Mouse (Mus musculus): ENCODE results near the gene Ndufa11.
A peak's percentile ranks its signal among the peaks of the same experiment; 100 is the strongest.

The Ndufa11 gene

GRCm38 (mm10) chr17:56761991-56762410 lies 44.4 kb downstream of the Ndufa11 start:
- Histone ChIP-seq H3K36me3 (ENCODE audit: control insufficient read depth, insufficient read depth, low read length, poor library complexity, severe bottlenecking) (no peaks in the 10 kb centered on the region), H3K27me3 (ENCODE audit: control insufficient read depth, insufficient read depth, low read length, poor library complexity, severe bottlenecking) (no peaks in the 10 kb centered on the region)
- peak; percentile 94 for DNase-seq (ENCODE audit: low read depth, low spot score)

DNA sequence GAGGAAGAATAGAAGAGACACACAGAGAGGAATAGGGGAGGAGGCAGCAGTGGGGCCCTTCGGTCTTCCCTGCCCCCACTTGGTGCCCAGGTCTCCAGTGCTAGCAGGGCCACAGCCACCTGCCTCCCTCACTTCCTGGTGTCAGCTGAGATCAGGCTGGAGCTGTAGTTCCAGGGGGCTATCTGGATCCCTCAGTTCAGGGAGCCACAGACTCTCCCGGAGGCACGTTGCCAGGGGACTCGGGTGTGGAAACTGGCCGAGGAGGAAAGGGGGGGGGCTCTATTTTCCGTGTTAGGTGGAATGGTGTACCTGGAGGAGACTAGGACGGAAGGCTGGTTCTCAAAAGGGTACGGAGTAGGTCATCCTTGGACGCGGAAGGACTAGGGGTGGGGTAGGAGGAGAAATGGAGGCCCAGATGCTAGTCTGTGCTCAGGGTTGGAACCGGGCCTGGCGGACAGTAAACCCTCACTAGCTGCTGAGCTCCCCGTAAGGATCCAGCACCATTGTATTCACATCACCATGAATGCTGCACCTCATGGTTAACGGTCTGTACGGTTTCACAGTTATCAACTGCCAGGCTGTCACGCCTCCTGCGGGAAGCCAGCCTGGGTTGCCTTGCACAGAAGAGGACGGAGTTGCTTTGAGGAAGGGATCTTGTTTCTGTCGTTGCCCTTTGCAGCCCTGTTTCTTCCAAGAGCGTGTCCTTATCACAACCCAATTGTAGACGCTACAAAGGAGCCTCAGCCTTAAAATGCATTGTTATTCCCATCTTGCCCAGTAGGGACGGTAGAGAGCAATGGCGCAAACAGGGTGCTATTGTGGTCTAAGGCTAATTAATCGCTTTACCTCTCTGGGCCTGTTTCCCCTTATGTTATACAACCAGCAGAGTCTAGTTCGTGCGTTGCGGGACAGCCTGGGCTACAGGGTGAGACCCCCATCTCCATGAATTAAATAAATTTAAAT lies 45.5 kb downstream of the Ndufa11 start:
- Histone ChIP-seq H3K36me3 (ENCODE audit: control insufficient read depth, insufficient read depth, low read length, poor library complexity, severe bottlenecking) (peaks cover 1% of the 10 kb centered on the region; the same call in 1 of the 2 replicates), H3K27me3 (ENCODE audit: control insufficient read depth, insufficient read depth, low read length, poor library complexity, severe bottlenecking) (no peaks in the 10 kb centered on the region)
- peak; percentile 88 for DNase-seq (ENCODE audit: low read depth, low spot score)

DNA sequence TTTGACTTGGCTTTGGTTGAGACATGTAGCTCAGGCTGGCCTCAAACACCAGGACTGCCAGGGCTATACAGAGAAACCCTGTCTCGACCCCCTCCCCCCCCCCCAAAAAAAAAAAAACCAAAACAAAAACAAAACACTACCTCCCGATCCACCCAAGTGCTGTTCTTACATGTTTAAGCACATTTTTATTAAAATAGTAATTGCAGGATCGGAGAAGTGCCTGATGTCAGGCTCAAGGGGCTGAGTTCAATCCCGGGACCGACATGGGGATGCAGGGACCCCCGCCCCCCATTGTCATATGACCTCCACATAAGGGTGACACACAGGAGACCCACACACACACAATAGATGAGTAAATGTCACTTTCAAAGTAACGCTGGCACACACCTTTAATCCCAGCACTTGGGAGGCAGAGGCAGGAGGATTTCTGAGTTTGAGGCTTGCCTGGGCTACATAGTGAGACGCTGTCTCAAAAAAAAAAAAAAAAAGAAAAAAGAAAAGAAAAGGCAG lies 46.2 kb downstream of the Ndufa11 start:
- DNase-seq (ENCODE audit: low read depth, low spot score), result no peak

GRCm38 (mm10) chr17:56764474-56765354 lies 47.1 kb downstream of the Ndufa11 start, which contains the start of gene Dus3l:
Dus3l (plus strand) TSS chr17:56764757.
- peak; percentile 91 for DNase-seq (ENCODE audit: low read depth, low spot score)
- peaks cover 4% of the 10 kb centered on the region for H3K36me3 ChIP-seq (ENCODE audit: control insufficient read depth, insufficient read depth, low read length, poor library complexity, severe bottlenecking)
- no peaks in the 10 kb centered on the region for H3K27me3 ChIP-seq (ENCODE audit: control insufficient read depth, insufficient read depth, low read length, poor library complexity, severe bottlenecking)

More for the DNA sequence above, 46.2 kb downstream of the Ndufa11 start:
- Histone ChIP-seq H3K36me3 (ENCODE audit: control insufficient read depth, insufficient read depth, low read length, poor library complexity, severe bottlenecking) (peaks cover 4% of the 10 kb centered on the region; the same call in 1 of the 2 replicates), H3K27me3 (ENCODE audit: control insufficient read depth, insufficient read depth, low read length, poor library complexity, severe bottlenecking) (no peaks in the 10 kb centered on the region)

- Histone ChIP-seq H3K27me3 (ENCODE audit: control insufficient read depth, insufficient read depth, low read length, poor library complexity, severe bottlenecking) (no peaks in the 10 kb centered on the region), H3K36me3 (ENCODE audit: control insufficient read depth, insufficient read depth, low read length, poor library complexity, severe bottlenecking) (peaks cover 6% of the 10 kb centered on the region)
- DNase-seq (ENCODE audit: low read depth, low spot score), result no peak
Observed at GRCm38 (mm10) chr17:56765431-56765830, 47.9 kb downstream of the Ndufa11 start.

DNA sequence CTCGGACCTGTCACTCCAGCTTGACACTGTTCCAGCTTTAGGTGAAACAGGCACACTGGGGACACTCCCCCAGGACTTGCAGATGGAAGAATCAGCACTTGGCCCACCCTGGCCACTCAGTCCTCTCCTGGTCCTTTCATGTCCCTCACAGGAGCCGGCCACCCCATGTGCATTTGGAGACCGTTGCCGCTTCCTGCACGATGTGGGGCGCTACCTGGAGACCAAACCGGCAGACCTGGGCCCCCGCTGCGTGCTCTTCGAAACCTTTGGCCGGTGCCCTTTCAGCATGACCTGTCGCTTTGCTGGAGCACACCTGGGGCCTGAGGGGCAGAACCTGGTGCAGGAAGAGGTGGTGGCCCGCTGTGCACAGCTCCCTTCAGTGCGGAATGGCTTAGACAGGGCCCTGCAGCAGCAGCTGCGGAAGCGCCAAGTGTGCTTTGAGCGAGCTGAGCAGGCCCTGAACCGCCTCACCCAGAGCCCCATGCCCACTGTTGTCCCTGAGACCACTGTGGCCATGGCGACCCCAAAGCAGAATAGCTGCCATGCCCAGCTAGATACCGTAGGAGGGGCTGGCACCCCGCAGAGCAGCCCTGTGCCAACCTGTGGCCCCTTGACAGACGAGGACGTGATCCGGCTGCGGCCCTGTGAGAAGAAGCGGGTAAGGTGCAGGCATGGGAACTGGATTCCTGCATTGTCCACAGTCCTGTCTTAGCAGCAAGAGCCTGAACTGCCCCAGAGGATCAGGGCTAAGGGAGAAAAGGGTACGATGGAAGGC lies 49.3 kb downstream of the Ndufa11 start:
- peaks cover 7% of the 10 kb centered on the region for H3K36me3 ChIP-seq (ENCODE audit: control insufficient read depth, insufficient read depth, low read length, poor library complexity, severe bottlenecking)
- H3K27me3 ChIP-seq (ENCODE audit: control insufficient read depth, insufficient read depth, low read length, poor library complexity, severe bottlenecking), result no peaks in the 10 kb centered on the region

DNA sequence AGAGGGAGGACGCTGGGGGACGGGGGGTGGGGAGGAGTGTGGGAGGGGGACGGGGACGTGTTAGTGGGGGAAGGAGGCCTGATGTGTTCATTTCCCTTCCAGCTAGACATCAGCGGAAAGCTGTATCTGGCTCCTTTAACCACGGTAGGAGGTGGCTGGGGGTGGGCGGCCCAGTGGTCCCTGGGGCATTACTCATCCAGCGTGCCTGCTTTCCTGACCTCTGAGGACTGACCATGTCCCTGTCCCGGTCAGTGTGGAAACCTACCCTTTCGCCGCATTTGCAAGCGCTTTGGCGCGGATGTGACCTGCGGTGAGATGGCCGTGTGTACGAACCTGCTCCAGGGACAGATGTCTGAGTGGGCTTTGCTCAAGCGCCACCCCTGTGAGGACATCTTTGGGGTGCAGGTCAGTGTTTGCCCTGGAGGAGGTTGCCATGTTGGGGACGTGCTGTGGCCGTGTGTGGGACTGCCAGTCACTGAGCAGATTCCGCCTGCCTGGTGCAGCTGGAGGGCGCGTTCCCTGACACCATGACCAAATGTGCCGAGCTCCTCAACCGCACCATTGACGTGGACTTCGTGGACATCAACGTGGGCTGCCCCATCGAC lies 50.1 kb downstream of the Ndufa11 start:
- Histone ChIP-seq H3K27me3 (ENCODE audit: control insufficient read depth, insufficient read depth, low read length, poor library complexity, severe bottlenecking) (no peaks in the 10 kb centered on the region), H3K36me3 (ENCODE audit: control insufficient read depth, insufficient read depth, low read length, poor library complexity, severe bottlenecking) (peaks cover 7% of the 10 kb centered on the region)
- no peak for DNase-seq (ENCODE audit: low read depth, low spot score)

More for the DNA sequence above, 49.3 kb downstream of the Ndufa11 start:
- no peak for DNase-seq (ENCODE audit: low read depth, low spot score)

DNA sequence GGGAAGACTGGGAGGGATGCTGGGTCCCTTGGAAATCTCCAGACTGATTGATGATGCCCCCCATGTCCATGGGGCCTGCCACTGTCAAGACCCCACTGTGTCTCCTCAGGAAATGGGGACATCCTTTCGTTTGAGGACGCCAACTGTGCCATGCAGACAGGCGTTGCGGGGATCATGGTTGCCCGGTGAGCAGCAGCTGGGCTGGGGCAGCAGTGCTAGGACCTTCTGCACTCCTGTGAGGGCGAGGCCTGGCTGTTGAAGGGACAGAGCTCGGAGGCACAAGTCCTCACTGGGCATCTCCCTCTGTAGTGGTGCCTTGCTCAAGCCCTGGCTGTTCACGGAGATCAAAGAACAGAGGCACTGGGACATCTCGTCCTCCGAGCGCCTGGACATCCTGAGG lies 51.4 kb downstream of the Ndufa11 start:
- no peak for DNase-seq (ENCODE audit: low read depth, low spot score)
- no peaks in the 10 kb centered on the region for H3K27me3 ChIP-seq (ENCODE audit: control insufficient read depth, insufficient read depth, low read length, poor library complexity, severe bottlenecking)
- peaks cover 7% of the 10 kb centered on the region for H3K36me3 ChIP-seq (ENCODE audit: control insufficient read depth, insufficient read depth, low read length, poor library complexity, severe bottlenecking)

DNA sequence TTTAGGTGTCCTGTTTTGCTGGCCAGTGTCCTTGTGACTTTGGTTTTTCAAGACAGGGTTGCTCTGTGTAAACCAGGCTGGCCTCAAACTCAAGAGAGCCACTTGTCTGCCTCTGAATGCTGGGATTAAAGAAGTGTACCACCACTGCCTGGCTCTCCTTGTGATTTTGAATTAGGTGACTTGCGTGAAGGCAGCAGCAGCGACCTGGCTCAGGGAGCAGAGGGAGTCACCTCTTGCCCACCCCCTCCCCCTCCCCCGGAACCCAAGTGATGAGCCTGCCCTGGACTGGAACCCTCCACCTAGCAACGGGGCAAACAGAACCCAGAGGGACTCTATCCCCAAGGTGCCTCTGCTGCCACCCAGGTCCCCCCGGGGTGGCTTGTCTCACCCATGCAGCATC lies 52.4 kb downstream of the Ndufa11 start, which contains the start of gene Prr22:
TSS of gene Prr22 (plus strand) at position 301 of the 400 bp plus-strand sequence.
- Histone ChIP-seq H3K36me3 (ENCODE audit: control insufficient read depth, insufficient read depth, low read length, poor library complexity, severe bottlenecking) (peaks cover 7% of the 10 kb centered on the region), H3K27me3 (ENCODE audit: control insufficient read depth, insufficient read depth, low read length, poor library complexity, severe bottlenecking) (no peaks in the 10 kb centered on the region)

More for the DNA sequence above, 52.4 kb downstream of the Ndufa11 start, which contains the start of gene Prr22:
- no peak for DNase-seq (ENCODE audit: low read depth, low spot score)

All from splenic B cell, adult 2 months (primary cell).